Mouse (Mus musculus) ovary, postnatal 36 days (tissue): ENCODE measurements around the gene Nek8.

Experiments used
- DNase-seq: peaks from one replicate; pipeline ENCODE4 v3.0.0; 2022; ENCODE audit warnings: low spot score, mixed read lengths

Gene Nek8

DNA sequence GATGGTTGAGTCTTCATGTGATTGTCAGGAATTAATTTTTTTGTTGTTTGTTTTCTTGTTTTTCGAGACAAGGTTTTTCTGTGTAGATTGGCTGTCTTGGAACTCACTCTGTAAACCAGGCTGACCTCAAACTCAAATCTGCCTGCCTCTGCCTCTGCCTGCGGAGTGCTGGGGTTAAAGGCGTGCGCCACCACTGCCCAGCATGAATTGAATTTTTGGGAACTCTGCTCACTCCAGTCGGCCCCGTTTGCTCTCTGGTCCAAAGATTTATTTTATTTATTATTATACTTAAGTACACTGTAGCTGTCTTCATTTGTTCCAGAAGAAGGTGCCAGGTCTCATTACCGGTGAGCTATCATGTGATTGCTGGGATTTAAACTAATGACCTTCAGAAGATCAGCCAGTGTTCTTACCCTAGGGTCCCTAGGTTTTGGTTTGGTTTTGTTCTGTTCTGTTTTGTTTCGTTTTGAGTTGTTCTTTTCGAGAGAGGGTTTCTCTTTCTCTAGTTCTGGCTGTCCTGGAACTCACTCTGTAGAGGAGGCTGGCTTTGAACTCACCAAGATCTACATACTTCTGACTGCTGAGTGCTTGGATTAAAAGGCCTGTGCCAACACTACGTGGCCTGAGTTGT is 7.5 kb upstream of the Nek8 start:
- DNase-seq = no peak

DNA sequence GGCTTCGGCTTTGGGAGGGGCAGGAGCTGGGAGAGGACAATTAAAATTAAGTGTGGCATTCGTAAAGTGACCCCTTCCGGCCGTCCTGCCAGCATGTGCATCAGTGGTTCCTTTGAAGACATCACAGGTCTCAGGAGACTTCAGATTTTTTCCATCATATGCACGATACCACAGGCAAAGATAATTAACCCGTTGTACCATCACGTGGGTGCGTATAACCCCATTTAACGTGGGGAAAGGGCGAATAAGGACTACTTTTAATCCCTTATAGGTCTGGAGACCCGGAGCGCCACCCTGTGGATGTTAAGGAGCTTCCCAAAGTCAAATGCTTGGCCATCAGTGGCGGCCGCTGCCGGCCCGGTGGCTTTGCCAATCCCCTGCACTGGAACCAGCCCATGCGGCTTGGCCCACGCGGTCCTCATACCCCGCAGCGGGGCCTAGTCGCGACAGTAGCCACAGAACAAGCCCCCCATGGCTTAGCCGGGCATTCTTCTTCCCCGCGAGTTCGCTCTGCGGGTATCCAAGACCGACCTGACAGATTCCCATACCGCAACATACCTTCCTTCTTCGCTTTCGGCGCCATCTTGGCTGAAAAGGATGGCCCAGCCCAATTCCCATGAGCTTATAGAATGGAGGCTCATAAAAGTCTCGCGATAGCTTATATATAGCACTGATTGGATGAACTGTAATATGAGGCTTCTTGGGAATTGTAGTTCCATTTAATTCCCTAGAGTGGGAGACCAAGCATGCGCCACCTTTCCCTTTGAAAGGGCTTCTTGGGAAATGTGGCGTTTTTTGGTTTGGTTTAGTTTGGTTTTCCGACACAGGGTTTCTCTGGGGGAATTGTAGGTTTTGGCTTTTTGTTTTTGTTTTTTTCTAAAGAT is 6.7 kb upstream of the Nek8 start, which contains the start of gene Rpl23a:
Gene Rpl23a, minus strand, starts transcription at position 624 of the 884 bp plus-strand sequence.
- DNase-seq = peak; percentile 71

DNA sequence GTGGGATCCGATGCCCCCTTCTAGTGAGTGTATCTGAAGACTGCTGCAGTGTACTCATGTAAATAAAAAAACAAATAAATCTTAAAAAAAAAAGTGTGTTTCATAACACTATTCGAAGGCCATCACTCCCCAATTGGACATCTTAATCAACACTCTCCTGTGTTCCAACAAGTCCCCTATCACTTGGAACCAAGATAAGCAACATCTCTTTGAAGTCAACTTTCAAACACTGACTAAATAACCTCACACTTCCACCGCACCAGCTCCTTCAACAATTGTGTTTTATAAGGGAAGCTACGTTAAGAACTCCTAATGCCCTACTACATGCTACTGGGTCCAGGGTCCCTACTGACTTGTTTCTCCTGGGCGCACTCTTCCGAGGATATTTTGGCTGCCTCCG is 6.0 kb upstream of the Nek8 start:
- no peak for DNase-seq

DNA sequence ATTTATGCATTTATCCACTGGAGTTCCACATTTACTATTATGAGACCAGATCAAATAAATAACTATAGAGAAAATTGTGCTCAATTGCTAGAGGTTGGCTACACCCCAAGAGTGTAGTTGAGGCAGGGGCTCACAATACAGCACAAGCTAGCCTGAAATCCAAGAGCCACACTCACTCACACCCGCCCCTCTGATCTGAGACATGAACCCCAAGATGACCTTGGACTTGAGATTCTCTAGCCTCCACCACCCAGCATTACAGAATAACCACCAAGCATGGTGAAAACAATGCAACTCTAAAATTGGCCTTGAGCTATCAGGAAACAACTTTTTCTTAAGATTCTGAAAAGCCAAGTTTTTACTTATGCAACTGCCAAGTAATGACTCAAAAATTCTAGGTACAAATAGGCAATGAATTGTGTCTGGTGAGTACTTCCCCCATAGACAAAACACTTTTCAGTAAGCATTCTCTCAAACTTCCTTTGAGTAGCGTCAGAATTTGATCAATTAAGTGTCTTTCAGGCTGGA is 5.4 kb upstream of the Nek8 start:
- DNase-seq = no peak

DNA sequence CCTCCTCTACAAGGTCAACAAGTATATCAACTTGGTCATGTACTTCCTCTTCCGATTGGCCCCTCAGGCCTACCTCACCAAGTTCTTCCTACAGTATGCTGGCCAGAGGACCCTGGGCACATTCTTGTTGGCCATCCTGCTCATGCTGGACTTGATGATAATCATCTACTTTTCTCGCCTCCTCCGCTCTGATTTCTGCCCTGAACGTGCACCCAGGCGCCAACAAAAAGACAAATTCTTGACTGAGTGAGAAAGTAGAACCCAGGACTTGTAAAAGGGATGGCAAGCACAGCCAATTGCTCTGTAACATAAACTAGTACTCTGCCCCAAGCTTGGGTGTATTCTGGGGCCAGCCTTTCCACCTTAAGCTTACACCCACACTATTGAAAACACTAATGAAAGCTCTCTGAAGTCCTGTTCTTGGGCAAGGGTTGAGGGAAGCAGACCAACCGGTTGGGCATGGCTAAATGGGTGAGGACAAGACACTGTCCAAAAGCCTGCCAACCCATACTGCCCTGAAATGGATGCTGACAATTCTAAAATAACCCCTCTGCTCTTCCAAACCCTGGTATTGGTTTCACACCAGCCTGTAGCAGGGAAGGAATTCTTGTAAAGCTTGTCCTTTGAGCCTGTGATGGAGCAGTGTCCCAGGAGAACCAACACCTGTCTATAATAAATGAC is 3.7 kb upstream of the Nek8 start:
- DNase-seq = no peak

DNA sequence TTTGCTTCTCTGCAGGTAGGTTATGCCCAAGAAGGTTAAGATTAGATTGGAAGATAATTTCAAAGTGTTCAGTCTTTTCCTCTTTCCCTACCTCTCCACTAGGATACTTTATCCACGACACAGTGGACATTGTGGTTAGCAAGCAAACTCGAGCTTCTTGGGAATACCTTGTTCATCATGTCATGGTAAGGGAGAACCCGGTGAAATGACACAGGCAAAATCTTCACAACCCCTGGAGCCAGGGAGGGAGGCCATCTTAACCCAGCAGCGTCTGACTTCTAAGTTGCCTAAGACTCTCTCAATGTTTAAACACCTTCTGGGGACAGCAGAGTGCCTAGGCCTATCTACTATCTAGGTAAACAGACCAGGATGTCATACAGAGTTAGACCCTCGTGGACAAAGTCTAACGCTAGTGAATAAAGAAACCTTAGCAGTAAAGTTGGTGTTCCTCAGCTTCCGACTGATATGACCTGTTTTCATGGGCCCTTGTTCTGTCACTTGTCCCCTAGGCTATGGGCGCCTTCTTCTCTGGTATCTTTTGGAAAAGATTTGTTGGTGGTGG is 3.0 kb upstream of the Nek8 start:
- DNase-seq = no peak

DNA sequence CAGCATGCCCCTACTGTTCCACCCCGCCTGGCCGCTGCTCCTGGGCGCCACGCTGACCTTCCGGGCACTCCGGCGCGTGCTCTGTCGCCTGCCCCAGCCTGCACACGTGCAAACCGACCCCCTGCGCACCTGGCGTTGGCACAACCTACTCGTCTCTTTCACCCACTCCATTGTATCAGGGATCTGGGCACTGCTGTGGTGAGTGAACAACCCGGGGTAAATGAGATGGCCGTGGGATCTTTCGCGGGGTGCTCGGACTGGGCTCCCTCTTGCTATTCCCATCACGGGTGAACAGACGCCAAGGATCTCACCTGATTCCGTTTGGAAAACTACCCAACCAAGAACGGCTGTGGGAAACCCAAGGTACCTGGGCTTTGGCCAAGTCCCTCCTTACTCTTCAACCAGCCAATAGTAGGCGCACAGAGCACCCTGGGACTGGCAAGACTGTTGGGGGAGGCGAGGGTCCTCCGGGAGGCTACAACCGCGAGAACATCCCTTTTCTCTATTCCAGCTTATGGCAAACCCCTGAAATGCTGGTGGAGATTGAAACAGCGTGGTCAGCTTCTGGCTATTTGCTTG is 2.5 kb upstream of the Nek8 start:
- peak; percentile 64 for DNase-seq

DNA sequence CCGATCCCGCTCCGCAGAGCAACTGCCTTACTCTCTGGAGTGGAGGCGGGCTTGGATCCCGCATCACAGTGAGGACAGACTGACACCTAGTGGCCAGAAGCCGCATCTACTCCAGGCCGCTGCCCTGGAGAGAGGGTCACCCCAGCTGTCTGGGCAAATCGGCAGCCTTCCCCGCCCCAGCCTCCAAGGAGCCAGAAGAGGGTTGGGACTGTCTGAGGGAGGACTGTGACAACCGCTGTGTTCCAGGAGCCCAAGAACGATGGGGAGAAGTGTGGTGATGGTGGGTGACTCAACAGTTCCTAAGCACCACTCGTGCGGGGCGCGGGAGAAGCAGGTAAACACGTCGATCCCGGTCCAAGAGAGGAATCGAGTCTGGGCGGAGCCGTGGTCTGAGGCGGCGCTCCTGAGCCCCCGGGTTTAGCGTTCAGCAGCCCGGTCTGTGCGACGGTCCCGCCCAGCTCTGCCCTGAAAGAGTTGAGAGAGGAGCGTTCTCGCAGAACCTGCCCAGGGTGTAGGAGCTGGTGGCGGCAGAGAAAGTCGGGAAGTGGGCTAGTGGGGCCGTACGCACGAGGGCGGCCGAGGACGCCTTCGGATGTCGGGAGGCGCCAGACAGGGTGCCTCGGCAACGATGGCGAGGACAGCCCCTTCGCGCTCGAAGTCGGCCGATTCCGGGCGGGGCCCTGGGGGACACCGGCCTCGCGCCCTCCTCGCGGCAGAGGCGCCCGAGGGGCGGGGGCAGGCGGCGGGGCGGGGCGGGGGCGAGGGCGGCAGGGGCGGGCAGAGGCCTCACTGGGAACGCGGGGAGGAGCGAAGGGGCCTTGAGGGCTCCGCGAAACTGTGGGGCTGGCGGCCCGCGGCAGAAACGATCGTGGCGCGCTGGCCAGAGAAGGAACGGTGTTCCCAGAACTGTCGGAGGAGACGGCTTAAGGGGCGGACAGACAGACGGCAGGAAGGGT is 1.7 kb upstream of the Nek8 start:
- DNase-seq = peak; percentile 96

DNA sequence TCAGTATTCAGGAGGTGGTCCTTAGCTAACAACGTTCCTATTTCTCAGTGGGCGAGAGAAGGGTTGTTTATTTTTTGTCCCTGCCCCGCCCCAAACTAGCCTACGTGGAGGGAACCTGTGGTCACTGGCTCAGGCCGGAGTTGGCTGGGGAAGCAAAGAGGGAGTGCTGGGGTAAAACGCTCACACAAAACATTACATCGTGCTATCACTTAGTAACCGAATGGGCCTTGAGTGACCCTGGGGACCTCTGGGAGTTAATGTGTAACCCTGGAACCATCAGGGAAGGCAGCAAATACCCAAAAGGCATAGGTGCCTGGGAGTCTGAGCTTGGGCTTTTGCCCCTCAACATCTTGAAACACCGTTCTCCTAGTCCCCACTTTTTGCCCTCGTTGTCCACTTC is 962 bp upstream of the Nek8 start:
- no peak for DNase-seq

DNA sequence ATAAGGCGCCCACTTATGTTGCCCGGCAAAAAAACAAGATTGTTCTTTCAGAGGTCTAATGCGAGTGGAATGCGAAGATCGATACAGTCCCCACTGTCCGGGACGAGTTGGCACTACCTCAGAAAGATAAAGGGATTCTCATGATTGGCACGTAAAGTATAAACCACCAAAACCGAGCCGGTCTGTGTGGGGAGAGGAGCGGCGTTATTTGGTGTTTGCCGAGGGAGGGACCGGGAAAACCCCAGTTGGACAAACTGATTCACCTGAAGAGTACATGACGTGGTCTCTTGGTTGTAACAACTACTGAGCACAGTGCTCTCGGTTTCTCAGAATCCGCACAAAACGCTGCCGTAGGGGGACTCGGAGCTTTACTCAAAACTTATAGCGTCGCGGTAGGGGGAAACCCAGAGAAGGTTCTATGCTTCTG is 443 bp upstream of the Nek8 start:
- DNase-seq = no peak

DNA sequence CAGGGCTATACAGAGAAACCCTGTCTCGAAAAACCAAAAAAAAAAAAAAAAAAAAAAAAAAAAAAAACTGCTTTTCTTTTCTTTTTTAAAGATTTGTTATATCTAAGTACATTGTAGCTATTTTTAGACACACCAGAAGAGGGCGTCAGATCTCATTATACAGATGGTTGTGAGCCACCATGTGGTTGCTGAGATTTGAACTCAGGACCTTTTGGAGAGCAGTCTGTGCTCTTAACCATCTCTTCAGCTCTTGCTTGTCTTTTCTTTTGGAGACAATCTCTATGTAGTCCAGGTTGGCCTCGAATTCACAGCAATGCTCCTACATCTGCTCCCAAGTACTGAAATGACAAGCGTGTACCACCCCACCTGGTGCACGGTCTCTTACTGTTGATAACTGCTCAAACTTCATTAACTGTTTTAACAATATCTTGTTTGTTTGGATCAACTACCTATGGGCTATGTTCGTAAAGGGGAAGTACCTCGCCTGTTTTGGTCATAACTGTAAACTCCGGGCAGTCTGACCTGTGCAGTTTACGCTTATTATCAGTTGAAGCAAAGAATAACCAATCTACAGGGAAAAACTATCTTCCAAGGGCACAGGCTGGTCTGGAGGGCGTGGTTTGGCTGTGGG is 589 bp downstream of the Nek8 start:
- no peak for DNase-seq

DNA sequence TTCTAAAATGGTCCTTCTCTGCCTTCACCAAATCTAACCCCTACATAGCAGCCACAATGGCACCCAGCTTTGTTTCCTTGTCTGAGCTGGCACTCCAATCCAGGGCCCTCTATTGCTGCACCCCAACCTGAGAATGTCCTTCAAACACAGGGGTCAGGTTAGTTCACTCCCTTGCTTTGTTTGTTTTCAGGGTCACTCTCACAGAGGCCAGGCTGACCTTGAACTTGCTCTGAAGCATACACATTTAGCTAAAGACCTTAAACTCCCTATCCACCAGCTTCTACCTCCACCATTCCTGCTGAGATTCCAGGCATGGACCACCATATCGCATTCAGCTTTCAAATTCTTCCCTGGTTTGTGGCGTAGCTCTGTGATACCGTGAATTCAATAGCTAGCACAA is 2.0 kb downstream of the Nek8 start:
- no peak for DNase-seq

DNA sequence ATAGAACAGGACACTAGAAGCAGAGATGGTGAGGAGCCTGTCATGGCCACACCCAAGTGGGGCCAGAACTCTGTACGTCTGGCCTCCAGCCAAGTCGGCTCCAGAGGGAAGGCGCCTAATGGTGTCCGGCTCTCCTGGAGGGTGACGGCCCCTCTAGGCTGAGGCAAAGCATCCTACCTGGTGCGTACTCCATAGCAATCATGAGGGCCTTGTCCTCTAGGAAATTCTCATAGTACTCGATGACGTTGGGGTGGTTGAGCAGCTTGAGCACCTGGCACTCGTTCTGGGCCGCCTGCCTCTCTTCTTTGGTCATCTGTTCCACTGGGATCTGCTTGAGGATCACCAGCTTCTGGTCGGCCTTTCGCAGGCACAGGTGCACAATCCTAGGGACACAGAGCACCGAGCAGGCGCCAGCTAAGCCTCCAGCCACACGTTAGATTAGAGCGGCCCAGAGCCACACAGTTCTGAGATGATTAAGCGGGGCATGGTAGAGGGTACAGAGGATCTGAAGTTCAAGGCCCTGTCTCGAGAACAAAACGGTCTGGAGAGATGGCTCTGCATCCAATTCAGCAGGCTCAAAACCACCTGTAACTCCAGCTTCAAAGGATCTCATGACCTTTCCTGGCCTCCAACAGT is 3.6 kb downstream of the Nek8 start:
- DNase-seq = no peak

DNA sequence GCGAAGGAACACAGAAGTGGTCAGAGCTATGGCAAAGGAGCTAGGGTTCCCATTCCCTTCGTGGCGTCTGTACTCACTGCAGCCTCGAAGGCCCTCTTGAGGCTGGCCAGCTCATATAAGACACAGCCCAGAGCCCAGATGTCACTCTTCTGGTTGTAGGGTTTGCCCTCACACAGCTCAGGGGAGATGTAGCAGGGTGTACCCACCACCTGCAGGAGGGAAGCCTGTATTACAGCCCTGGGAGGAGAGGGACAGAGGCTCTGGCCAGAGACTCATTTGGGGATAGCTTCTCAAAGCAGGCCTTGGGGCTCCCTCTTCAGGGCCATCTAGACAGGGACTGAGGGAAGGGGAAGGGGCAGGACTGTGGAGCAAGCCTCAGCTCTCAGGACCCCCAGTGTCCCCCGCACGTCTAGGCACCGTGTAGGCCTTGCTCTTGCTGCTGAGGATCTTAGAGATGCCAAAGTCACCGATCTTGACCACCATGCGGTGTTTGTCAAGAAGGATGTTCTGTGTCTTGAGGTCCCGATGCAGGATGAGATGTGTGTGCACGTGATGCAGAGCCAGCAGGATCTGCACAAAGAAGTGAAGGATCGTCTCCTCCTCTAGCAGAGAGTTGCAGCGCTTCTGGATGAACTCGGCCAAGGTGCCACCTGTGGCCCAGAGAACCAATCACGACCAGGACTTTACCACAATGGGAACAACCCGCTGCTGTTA is 4.3 kb downstream of the Nek8 start:
- no peak for DNase-seq

DNA sequence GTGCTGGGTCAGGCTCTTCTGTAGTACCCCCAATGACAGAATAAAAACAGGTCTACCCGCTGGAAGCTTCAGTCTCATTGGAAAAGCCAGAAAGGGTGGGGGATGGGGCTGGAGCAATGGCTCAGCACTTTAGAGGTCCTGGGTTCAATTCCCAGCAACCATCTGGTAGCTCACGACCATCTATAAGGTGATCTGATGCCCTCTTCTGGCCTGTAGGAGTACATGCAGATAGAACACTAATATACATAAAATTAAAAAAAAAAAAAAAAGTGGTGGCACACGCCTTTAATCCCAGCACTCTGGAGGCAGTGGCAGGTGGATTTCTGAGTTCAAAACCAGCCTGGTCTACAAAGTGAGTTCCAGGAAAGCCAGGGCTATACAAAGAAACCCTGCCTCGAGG is 5.1 kb downstream of the Nek8 start:
- DNase-seq = no peak

DNA sequence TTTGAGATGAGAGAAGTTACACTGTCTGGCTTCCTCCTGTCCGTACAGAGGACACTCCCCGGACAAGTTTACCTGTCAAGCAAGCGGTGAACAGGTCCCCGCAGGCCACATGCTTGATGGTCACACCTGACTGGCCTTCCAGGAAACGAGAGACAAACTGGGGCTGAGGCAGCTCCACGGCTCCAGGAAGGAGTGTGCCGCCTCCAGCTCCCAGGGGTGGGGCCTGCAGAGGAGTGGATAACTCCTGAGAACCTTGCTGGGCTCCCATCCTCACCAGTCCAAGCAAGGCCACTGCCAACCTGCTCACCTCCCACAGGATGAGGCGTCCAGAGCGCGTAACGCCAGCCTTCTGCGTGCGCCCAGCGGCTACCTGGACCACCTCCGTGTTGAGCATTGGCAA is 6.2 kb downstream of the Nek8 start:
- no peak for DNase-seq

DNA sequence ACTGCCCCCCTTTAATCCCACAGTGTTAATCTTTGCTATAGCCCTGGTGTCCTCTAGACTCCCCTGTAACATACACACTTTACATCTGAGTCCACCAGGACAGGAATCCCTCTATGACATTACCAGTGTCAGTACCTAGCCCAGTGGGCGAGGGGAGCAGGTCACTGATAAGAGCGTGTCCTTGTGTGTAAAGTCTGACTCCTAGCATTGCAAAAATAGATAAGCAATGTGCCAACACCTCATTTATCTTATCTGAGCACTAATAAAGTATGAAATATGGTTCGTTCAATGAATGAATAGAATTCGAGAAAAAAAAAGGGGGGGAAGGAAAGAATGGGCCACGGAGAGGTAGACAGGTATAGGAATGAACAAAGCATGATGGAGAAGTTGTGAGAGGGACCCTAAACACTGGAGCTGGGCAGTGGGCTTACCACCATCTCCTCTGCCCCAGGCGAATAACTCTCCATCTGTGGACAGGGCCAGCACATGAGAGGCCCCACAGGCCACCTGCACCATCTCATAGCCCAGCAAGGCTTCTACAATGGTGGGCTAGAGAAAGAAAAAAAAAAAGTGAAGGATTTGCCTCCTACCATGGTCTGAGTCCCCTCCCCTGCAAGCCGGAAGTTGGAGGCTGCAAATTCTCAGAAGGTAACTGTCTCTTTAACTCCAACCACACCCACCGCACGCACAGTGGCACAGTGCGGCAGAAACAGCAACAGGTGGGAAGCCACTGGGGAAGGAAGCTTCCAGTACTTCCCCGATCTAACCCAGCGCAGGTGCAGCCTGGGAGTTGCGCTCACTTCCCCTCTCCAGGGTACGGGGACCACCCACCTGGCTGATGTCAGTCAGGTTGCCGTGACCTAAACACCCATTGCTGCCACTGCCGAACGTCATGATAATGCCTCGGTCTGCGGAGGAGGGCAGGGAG is 7.7 kb downstream of the Nek8 start:
- no peak for DNase-seq
